Mouse (Mus musculus) megakaryocyte progenitor cell, adult 5-6 weeks (primary cell): Measurements from ENCODE around the gene Eif5a. TPM values are rescaled to one million over a fixed set of nuclear protein-coding genes. Genes with fewer than 3 reads are reported as not detected.
"Not testable (repeated sequence)": the region's sequence is repeated elsewhere in the genome, so short reads cannot be mapped to it uniquely, and the experiment has no call there.

Experiments
- ATAC-seq: replicated peaks from 2 replicates; pipeline ENCODE4 v1.8.0; 2016; ENCODE audit warnings: mild to moderate bottlenecking, moderate TSS enrichment, inconsistent platforms; ENCODE audit not compliant: poor library complexity
- total RNA-seq, 2 experiments: library from RNA; stranded (forward) in 1 of 2; stranded (reverse) in 1 of 2; fragments of 157-497, 149-512 nt in 1 of 2; fragments of 200-1000 nt in 1 of 2; gene quantifications; 2 replicates each; pipeline versions ENCODE4 v1.2.3 to v1.2.4; 2015 to 2017

The Eif5a gene
- total RNA-seq, 2 experiments from 2014 or later = 1,221 to 1,412 TPM

DNA sequence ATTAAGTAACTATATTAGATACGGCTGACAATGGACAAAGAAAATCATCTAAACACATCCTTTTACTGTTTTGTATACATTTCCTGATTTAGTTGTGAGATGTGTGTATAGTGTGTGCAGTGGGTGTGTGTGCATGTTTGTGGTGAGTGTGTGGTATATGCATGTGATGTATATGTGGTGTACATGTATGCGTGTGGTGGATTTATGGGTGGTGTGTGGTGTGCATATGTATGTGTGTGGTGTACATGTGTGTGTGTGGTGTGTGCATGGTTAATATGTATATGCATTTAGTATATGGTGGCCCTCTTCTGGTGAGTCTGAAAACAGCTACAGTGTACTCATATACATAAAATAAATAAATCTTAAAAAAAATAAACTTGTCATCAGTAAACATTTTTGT, 5.7 kb upstream of the Eif5a start:
- ATAC-seq = no peak

DNA sequence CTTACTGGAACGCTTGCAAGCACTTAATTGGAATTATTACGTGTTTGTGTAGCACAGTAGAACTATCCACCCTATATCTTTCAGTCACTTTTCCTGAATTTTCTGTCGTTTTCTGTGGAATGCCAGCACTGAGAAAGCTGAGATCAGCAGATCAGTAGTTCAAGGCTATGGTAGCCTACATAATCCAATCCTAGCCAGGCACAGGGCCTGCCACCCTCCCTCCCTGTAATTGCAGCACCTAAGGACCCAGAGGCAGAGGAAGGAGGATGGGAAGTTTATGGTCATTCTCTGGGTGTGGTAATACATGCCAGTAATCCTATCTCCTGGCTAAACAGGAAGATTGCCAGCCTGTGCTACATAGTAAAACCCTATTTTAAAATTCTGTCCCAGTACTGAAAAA, 1.0 kb upstream of the Eif5a start:
- no peak for ATAC-seq

DNA sequence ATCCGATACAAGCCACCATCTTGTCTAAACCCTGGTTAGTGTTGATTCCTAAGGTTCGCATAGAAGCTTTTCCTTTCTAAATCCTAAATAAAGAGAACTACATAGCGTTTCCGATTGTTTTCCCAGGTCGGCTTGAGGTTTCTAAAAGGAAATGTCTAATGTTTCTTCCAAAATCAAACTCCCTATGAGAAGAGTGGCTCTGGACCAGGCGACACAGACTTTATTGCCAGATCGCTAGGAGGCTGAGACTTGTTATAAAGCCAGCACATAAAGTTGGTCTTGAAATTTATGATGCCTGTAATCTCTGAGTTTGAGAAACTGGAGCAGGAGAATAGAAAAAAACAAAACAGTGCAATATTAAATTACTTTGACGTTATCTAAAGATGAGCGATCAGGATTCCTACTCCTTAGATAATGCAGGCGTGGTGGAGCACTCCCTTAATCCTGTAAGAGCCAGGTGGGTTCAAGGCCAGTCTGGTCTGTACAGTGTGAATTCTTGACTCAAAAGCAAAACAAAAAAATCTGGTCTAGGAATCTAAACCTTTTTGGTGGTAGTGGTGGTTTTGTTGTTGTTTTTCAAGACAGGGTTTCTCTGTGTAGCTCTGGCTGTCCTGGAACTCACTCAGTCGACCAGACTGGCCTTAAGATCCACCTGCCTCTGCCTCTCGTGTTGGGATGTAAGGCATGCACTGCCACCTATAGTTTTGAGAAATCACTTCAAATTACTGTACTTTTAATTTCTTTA, 426 bp upstream of the Eif5a start:
- ATAC-seq = no peak

DNA sequence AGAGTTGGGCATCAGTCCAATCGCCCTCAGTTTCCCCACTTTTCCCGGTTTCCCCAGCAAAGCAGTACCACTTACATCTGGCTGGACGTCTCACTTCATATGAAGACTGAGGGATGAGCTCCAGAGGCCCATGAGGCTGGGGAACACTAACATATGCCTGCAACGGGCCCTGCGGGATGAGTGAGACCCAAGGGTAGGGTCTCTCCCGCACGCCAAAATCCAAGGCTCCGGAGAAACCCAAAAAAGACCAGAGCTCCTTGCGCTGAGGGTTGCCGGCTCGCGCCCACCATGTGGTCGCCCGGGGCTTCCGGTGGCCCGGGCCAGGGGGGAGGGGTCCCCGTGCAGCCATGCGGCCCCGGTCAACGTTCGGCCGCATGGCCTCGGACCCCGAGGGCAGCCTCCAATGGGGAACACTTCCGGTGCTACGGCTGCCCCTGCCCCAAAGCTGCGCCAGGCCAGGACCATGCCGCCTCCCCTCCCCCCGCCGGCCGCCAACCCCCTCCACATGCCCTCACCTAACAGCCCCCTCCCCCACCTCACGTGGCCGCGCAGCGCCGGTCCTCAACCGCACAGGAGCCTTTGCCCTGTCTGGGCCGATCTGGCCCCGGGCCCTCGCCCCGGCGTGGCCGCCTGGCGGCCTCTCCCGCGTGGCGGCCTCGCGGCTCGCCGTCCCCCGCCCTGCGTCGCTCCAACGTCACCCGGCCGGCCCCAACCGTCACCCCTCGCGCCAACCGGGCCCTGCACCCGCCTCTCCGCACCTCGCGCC, 1.3 kb downstream of the Eif5a start:
- ATAC-seq = no peak

DNA sequence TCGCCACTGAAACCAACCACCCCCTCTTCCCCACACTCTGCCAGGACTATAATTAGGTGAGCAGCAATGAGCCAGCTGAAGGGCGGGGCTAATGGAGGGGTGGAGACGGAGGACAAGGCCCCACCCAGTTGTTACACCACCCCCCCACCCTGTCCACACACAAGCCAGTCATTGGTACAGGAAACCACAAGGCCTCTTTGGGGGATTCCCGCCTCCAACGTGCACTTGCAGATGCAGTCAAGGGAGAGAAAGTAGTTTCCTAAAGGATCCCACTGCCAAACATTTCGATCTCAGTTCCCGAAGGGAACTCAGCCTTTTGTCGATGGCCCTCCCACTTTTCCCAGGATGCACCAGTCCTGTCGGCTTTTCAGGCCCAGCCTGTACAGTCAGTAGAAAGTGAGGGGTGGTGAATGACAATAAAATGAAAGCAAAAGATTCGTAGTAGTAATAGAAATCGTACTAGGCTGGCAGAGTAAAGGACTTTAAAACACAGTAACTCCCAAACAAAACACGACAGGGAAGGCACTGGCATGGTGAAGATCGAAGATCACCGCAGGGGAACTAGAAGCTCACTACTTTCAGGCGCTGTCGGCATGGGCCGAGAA, 2.0 kb downstream of the Eif5a start:
- ATAC-seq = peak; percentile 42

DNA sequence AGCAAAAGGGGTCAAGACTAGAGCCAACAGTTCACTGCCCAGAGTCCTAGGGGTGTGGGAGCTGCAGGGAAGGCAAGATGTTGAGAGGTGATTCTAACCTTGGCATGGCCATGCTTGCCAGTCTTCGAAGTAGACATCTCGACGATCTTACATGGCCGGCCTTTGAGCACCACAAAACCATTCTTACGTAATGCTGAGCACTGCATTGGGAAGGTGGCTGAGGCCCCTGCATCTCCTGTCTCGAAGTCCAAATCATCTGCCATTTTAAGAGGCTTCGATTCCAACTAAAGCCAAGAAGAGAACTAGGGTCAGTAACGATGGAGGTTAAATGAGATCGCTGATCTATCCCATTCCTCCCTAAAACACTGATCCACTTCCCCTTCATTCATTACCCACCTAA, 2.7 kb downstream of the Eif5a start:
- no peak for ATAC-seq

DNA sequence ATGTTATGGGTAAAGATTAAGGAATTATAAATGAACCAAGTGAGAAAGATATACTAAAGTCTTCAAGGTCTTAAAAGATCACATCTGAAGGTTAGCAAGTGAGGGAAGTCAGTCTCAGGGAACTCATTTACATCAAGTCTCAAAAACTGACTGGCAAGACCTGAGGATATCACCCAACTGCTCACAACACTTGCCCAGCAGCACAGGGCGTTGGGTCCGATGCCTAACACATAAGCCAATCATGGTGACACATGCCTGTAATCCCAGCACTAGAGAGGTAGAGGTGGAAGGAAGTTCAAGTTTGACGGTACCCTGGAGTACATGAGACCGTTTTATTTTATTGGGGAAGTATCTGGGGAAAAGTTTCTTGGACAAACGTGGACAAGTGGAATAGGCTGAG, 3.6 kb downstream of the Eif5a start:
- no peak for ATAC-seq

DNA sequence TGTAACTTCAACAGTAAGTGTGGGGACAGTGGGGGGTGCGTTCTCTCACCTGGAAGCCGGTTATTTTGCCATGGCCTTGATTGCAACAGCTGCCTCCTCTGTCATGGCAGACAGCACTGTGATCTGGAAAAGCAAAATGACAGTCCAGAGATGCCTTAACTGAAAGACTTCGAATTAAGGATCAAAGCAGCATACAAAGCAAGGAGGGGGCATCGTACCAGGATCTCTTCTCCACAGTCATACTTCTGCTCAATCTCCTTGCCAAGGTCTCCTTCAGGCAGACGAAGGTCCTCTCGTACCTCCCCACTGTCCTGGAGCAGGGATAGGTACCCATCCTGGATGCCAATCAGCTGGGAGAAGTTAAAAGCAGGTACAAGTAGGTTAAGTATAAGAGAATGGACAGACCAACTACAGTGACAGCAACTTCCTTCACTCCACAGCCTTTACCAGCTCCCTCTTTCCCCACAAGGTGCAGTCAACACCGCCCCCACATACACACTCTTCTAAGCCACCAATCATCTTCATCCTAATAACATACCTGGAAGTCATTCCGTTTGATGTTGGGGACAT, 4.3 kb downstream of the Eif5a start:
- ATAC-seq = no peak

DNA sequence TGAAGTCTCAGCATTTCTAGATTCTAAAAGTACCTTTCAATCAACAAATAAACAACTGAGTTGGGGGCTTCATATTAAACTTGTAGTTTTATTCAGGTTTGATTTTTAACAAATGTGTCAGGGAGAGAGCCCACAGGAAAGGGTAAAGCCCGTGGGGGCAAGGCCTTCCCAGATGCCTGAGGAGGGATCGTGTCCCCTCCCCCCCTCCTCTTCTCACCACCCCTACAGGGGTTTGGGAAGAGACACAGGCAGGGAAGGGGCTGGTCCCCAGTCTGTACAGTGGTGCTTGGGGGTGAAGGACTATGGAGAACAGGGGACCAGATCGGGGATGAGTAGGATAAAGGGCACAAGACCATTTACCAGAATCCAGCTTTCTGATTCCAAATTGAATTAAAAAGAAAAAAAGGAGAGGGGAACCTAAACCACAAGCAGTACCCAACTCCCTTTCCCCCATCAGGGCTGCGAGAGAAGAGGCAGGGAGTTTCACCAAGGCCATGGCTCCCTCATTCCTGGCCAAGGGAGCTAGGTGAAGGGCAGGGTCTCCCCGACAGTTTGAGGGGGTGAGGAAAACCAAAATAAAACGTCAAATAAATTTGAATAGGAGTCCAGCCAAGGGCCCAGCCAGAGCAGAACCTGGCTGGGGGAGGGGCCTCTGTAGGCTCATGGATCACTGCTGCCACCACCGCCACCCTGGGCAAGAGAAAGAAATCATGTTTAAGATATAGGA, 4.9 kb downstream of the Eif5a start:
- ATAC-seq = not testable (repeated sequence)

DNA sequence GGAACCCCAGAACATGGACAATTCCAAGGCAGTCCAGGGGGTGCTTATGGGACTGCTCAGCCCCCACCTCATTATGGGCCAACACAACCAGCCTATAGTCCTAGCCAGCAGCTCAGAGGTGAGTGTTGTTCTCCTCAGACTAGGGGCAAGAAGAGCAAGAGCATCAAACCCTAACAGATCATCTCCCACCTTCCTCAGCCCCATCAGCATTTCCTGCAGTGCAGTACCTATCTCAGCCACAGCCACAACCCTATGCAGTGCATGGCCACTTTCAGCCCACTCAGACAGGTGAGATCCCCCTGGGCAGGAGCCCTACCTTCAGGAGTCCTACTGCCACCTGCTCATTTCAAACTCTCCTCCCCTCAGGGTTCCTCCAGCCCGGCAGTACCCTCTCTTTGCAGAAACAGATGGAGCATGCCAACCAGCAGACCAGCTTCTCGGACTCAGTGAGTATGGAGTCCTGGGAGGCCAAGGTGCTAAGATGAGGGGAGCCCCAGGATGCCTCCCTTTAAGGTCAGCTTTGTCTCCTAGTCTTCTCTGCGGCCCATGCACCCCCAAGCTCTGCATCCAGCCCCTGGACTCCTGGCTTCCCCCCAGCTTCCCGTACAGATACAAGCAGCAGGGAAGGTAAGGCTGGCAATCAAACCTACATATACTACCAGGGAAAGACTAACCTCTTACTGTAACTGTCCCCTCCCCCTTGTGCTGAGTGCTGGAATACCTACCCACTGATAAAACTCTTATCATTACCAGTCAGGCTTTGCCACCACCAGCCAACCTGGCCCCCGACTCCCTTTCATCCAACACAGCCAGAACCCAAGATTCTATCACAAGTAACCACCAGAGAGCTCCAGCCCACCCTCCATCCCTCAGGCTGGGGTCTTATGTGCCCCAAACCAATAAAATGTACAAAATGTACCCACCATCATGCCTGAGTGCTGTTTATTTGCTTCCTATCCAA, 5.8 kb downstream of the Eif5a start:
- ATAC-seq = peak; percentile 35

DNA sequence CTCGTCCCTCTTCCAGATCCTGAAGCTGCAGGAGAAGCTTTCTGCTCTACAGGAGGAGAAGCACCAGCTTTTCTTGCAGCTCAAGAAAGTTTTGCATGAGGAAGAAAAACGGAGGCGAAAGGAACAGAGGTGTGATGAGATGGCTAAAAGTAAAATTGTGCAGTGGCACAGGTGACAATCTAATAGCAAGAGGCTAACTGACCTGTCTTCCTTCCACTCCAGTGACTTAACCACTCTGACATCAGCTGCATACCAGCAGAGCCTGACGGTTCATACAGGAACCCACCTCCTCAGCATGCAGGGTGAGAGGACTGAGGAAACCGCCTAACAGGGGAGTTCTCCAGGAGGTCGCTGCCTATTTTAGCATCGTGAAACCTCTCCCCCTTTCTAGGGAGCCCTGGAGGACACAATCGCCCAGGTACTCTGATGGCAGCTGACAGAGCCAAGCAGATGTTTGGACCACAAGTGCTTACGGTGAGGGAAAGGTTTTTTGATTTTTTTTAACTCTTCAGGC, 6.8 kb downstream of the Eif5a start:
- ATAC-seq = no peak

DNA sequence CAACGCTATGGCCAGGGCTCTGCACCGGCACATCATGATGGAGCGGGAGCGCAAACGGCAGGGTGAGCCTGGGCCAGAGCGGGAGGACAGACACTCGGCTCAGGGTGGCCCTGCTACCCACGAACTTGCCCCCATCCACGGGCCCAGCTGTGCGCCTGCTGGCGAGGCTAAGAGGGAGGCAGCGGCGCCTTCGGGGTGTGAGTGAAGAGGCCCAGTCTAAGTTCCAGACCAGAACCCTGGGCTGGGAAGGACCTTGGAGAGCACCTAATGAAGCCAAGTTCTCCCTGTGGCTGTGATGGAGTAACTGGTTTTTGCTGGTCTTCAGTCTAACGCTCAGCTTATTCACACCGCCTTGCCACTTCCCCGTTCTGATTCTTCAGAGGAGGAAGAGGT, 7.4 kb downstream of the Eif5a start:
- peak; percentile 30 for ATAC-seq

DNA sequence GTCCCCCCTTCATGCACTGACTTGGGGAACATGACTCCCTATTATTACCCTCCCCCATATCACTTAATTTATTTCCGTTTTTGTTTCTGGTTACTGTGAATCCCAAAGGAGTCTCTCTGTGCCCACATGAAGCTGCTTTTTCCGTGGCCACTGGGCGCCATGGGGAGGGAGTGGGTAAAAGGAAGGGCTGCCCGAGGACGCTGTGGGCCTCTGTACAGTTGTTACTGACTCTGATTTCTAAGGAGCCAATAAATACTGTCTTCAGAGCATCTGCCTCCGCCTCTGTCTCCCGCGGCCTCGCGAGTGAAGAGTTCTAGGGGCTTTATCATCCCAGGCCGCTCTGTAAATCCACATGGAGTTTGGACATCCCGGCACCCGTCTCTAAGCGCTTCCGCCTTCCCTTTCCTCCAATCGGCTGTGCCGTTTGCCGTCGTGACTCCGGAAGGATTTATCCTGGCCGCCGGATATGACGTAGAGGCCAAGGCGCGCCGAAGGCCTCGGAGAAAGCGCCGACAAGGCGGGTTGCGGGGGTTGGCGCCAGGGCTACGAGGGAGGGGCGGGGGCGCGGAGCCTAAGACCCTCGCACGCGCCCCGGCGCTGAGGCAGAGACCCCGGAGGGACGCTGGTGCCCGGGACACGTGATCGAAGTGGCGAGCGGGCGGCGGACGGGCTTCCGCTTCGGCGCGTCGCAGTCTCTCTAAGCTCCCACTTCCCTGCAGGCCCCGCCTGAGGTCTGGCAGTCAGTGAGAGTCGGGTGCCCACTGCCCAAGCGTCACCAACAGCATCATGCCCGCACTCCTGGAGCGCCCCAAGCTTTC, 8.0 kb downstream of the Eif5a start, which contains the start of gene Gps2:
TSS of gene Gps2 (plus strand) at position 335 of the 818 bp plus-strand sequence.
- peak; percentile 80 for ATAC-seq

DNA sequence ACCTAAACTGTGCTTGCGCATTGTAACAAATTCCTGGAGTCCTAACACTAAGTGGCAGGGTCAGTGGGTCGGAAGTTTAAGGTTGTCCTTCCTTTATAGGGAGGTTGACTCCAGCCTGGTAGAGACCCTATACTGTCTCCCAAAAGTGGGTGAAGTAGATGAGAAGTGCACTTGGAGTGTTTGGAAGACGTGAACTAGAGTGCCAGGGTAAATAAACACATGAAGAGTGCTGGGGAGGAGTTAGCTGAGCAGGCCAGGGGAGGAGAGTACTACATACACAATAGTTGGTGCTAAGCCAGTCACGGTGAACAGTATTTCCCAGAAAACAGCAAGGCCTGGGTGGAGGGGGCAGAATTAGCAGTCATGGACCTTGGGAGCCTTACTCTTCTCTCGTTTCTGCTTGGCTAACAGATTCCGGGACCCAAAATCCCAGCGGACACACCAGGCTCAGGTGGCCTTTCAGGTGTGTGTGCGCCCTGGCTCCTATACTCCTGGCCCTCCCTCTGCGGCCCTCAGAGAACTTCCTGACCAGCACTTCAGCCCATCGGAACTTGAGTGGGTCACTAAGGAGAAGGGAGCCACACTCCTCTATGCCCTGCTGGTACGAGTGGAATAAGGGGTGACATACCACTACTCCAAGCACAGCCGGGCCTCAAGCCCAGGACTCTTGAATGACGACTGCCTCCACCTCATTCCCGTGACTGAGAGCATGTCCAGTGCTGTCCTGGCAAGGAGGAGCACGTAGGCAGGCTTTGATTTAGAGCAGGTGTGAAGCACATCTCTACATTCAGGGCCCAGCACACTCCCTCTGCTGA, 8.8 kb downstream of the Eif5a start:
- no peak for ATAC-seq

DNA sequence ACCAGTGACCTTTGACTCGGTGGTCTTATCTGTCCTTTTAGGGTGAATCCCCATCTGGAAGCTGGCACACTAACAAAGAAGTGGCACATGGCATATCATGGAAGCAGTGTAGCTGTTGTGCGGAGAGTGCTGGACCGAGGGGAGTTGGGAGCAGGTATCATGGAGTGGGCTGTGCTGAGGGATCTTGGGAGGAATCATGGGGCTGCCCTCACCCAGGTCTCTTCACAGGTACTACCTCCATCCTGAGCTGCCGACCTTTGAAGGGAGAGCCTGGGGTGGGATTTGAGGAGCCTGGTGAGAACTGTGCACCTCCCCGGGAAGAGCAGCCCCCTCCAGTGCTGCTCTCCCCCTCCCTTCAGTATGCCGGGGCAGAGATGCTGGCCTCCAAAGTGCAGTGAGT, 10.1 kb downstream of the Eif5a start:
- no peak for ATAC-seq

DNA sequence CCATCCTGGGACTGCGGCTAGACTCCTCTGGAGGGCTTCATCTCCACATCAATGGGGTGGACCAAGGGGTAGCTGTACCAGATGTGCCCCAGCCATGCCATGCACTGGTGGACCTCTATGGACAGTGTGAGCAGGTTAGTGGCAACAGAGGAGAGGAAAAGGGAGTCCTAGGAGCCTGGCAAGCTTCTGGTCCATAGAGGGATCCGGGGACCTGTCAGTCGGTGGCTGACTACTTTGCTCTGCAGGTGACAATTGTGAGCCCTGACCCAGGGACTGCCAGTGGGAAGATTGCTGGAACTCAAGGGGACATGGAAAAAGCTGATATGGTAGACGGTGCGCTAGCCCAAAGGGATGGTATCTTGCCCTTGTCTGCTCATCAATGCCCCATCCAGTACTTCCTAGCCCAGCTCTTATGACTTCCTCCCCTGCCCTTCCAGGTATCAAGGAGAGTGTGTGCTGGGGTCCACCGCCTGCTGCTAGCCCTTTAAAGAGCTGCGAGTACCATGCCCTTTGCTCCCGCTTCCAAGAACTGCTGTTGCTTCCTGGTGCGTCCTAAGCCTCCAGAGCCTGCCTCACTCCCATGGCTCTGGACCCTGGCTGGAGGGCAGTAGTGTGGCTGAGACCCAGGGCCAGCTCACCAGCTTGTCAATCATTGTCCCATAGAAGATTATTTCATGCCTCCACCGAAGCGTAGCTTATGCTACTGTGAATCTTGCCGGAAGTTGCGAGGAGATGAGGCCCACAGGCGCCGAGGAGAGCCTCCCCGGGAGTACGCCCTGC, 10.8 kb downstream of the Eif5a start:
- ATAC-seq = no peak

DNA sequence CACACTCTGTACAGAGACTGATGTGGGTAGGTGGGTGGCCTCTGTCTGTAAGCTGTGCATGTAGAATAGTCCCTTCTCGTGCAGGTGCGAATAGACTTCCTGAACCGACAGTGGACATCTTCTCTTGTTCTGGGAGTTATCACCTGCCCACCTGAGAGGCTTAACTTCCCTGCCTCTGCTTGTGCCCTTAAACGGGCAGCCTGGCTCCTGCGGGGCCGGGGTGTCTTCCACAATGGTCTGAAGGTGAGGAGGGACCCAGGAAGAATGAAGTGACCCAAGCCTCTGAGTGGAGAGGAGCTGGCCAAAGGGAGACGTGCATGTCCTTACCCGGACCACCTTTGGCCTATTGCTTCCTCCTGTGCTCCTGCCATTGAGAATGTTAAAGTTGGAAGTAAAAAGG, 11.6 kb downstream of the Eif5a start:
- no peak for ATAC-seq
